Mouse (Mus musculus): ENCODE data around the gene Rptor. TPM values are rescaled to one million over a fixed set of nuclear protein-coding genes. Genes with fewer than 3 reads are reported as not detected.

Gene Rptor
- total and polyA plus RNA-seq, 3 experiments = 33.9 to 34.9 TPM; not detected in 1

GRCm38 (mm10) chr11:119868556-119868955 lies 265.9 kb downstream of the Rptor start:
- TF ChIP-seq E2F4 (IDR thresholded peaks at IDR 0.05; ENCODE audit: borderline replicate concordance, low read depth, low read length) (no peak), ZMIZ1 (IDR thresholded peaks at IDR 0.05; ENCODE audit: low read depth, low read length) (no peak), TAL1 (IDR thresholded peaks at IDR 0.05; ENCODE audit: low read length) (no peak), ETS1 (IDR thresholded peaks at IDR 0.05; ENCODE audit: low read depth, low read length) (no peak), MAFK (IDR thresholded peaks at IDR 0.05; ENCODE audit: borderline replicate concordance, low read depth, low read length) (no peak), RCOR1 (IDR thresholded peaks at IDR 0.05; ENCODE audit: low read depth, low read length) (no peak)
- Histone ChIP-seq H3K9ac (ENCODE audit: control insufficient read depth, low read depth, low read length, poor library complexity, severe bottlenecking) (no peak overlapping the region), H3K27me3 (ENCODE audit: control insufficient read depth in 1 of 2, insufficient read depth in 2 of 2, low read length in 2 of 2) (no peaks in the 10 kb centered on the region), H3K4me3 (ENCODE audit: control insufficient read depth in 1 of 2, insufficient read depth in 1 of 2, low read depth in 2 of 2, low read length in 2 of 2) (no peak overlapping the region), H3K27ac (ENCODE audit: control insufficient read depth, low read depth, low read length) (no peak overlapping the region), H3K4me1 (ENCODE audit: control insufficient read depth in 1 of 2, insufficient read depth in 2 of 2, low read length in 2 of 2) (no peaks in the 10 kb centered on the region), H3K9me3 (replicated peaks; ENCODE audit: insufficient read depth, low read length) (no peaks in the 10 kb centered on the region), H3K36me3 (ENCODE audit: control insufficient read depth in 1 of 2, insufficient read depth in 2 of 2, low read length in 2 of 2) (peaks cover 0 to 4% of the 10 kb centered on the region in 2 experiments; a peak in 2 of 4 replicates), H3K79me2 (ENCODE audit: control insufficient read depth, insufficient read depth, low read length, poor library complexity) (no peaks in the 10 kb centered on the region)
- no peak for DNase-seq (ENCODE audit: low read depth, low spot score)

- Histone ChIP-seq H3K79me2 (ENCODE audit: control insufficient read depth, insufficient read depth, low read length, poor library complexity) (no peaks in the 10 kb centered on the region), H3K27me3 (ENCODE audit: control insufficient read depth in 1 of 2, insufficient read depth in 2 of 2, low read length in 2 of 2) (no peaks in the 10 kb centered on the region), H3K36me3 (ENCODE audit: control insufficient read depth in 1 of 2, insufficient read depth in 2 of 2, low read length in 2 of 2) (peaks cover 0 to 9% of the 10 kb centered on the region in 2 experiments; a peak in 2 of 4 replicates), H3K27ac (ENCODE audit: control insufficient read depth, low read depth, low read length) (no peak overlapping the region), H3K9me3 (replicated peaks; ENCODE audit: insufficient read depth, low read length) (no peaks in the 10 kb centered on the region), H3K9ac (ENCODE audit: control insufficient read depth, low read depth, low read length, poor library complexity, severe bottlenecking) (no peak overlapping the region), H3K4me3 (ENCODE audit: control insufficient read depth in 1 of 2, insufficient read depth in 1 of 2, low read depth in 2 of 2, low read length in 2 of 2) (no peak overlapping the region), H3K4me1 (ENCODE audit: control insufficient read depth in 1 of 2, insufficient read depth in 2 of 2, low read length in 2 of 2) (no peaks in the 10 kb centered on the region)
- no peak for TF ChIP-seq MAFK (IDR thresholded peaks at IDR 0.05; ENCODE audit: borderline replicate concordance, low read depth, low read length)
- TF ChIP-seq ZMIZ1 (IDR thresholded peaks at IDR 0.05; ENCODE audit: low read depth, low read length) = no peak
- TF ChIP-seq CTCF (IDR thresholded peaks at IDR 0.05 in 2 of 3, conservative IDR thresholded peaks at IDR 0.05 in 1 of 3; ENCODE audit: control insufficient read depth in 1 of 3, insufficient read depth in 1 of 3, low read depth in 2 of 3, low read length in 3 of 3, poor library complexity in 1 of 3, severe bottlenecking in 1 of 3) = no peak
- no peak for TF ChIP-seq USF1 (IDR thresholded peaks at IDR 0.05; ENCODE audit: low read depth, low read length)
- DNase-seq (ENCODE audit: low read depth, low spot score) = no peak
Measured at GRCm38 (mm10) chr11:119871141-119871540, 268.4 kb downstream of the Rptor start.

DNA sequence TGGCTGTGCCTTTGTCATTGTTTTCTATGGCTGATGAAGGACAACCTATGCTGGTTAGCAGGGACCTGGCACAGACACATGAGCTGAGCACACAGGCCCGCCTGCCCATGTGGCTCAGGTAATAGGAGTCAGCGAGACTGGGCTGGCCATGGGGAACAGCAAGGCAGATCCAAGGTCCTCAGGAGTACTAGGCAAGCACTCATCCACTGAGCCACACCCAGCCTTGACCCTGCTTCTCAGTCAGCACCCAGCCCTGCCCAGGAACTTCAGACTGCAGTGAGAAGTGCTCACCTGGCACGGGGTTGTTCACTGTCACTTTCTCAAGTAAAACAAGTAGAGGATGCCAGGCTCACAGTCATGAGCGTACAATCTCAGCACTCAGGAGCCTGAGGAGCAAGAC lies 270.9 kb downstream of the Rptor start:
- no peak overlapping the region for H3K9ac ChIP-seq (ENCODE audit: control insufficient read depth, low read depth, low read length, poor library complexity, severe bottlenecking)
- DNase-seq (ENCODE audit: low read depth, low spot score) = no peak
- TF ChIP-seq MAFK (IDR thresholded peaks at IDR 0.05; ENCODE audit: borderline replicate concordance, low read depth, low read length) (no peak), USF2 (IDR thresholded peaks at IDR 0.05; ENCODE audit: borderline replicate concordance in 1 of 2, insufficient read depth in 1 of 2, low read depth in 1 of 2, low read length in 2 of 2) (no peak)
- no peaks in the 10 kb centered on the region for H3K4me1 ChIP-seq (ENCODE audit: control insufficient read depth in 1 of 2, insufficient read depth in 2 of 2, low read length in 2 of 2)
- no peak overlapping the region for H3K27ac ChIP-seq (ENCODE audit: control insufficient read depth, low read depth, low read length)
- peaks cover 0 to 14% of the 10 kb centered on the region in 2 experiments; a peak in 2 of 4 replicates for H3K36me3 ChIP-seq (ENCODE audit: control insufficient read depth in 1 of 2, insufficient read depth in 2 of 2, low read length in 2 of 2)
- no peaks in the 10 kb centered on the region for H3K27me3 ChIP-seq (ENCODE audit: control insufficient read depth in 1 of 2, insufficient read depth in 2 of 2, low read length in 2 of 2)
- no peak overlapping the region for H3K4me3 ChIP-seq (ENCODE audit: control insufficient read depth in 1 of 2, insufficient read depth in 1 of 2, low read depth in 2 of 2, low read length in 2 of 2)
- H3K79me2 ChIP-seq (ENCODE audit: control insufficient read depth, insufficient read depth, low read length, poor library complexity) = no peaks in the 10 kb centered on the region
- no peaks in the 10 kb centered on the region for H3K9me3 ChIP-seq (replicated peaks; ENCODE audit: insufficient read depth, low read length)

All from MEL (cell line).